Mouse (Mus musculus): Measurements from ENCODE around the gene Zfp146.

DNA sequence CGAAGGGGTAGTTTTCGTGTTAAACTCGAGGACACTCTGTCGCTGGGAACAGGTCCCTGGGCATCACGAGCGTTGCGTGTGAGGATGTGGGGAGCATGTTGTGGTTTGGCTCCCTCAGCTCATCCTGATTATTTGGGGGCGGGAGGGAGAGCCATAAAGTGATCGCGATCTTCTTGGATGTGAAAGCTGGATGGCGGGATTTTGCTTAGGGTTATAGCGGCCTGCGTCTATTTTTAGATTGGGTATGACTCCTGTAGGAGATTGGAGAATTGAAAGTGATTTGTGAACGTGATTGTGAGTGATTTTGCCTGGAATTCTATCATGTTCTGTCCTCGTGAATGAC lies 47.4 kb downstream of the Zfp146 start:
- TF ChIP-seq CTCF (IDR thresholded peaks at IDR 0.05; ENCODE audit: extremely low read depth, insufficient read depth, insufficient read length, insufficient replicate concordance) = no peak
- TF ChIP-seq POLR2A (IDR thresholded peaks at IDR 0.05; ENCODE audit: low read depth, low read length) = no peak

All from spleen, adult 2 months (tissue).